Mouse (Mus musculus): ENCODE measurements around the gene Slc47a2. TPM values are rescaled to one million over a fixed set of nuclear protein-coding genes. Genes with fewer than 3 reads are reported as not detected.
"Not testable (repeated sequence)": the region's sequence is repeated elsewhere in the genome, so short reads cannot be mapped to it uniquely, and the experiment has no call there.

The Slc47a2 gene
- total and polyA plus RNA-seq, 2 experiments from 2014 or later, result not detected

GRCm38 (mm10) chr11:61319233-61319922 lies 23.3 kb downstream of the Slc47a2 start:
- Histone ChIP-seq H3K4me1 (ENCODE audit: insufficient read depth) (no peaks in the 10 kb centered on the region), H3K4me2 (ENCODE audit: low read depth) (no peak overlapping the region), H3K4me3 (ENCODE audit: low read depth, low read length) (no peak overlapping the region), H3K27ac (ENCODE audit: low read depth, low read length) (no peak overlapping the region), H3K9ac (no peak overlapping the region), H3K9me3 (ENCODE audit: low read length) (no peaks in the 10 kb centered on the region), H3K36me3 (ENCODE audit: insufficient read depth) (no peaks in the 10 kb centered on the region), H3K27me3 (ENCODE audit: insufficient read depth, low read length) (no peaks in the 10 kb centered on the region; the same call in 1 of the 2 replicates)
- ATAC-seq, result no peak
- 61% methylated on average over 12 of the region's 12 CpGs for WGBS
- DNase-seq, result no peak
- no peak for TF ChIP-seq CTCF (IDR thresholded peaks at IDR 0.05; ENCODE audit: low read depth)

DNA sequence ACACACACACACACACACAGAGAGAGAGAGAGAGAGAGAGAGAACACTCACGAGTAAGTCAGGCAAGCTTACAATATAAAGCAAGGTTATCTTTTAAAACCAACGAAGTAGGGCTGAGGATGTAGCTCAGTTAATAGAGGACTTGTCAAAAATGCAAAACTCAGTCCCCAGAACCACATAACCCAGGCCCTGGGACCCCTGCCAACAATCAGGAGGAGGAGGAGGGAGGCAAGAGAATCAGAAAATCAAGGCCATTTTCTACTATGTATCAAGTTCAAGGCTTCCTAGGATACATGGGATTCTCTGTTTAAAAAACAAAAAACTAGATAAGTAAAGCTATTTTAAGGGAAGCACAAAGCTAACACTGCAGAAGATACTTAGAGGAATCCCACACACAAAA lies 25.8 kb downstream of the Slc47a2 start:
- TF ChIP-seq CTCF (IDR thresholded peaks at IDR 0.05; ENCODE audit: low read depth), result no peak
- no peaks in the 10 kb centered on the region for H3K9me3 ChIP-seq (ENCODE audit: low read length)
- H3K36me3 ChIP-seq (ENCODE audit: insufficient read depth), result no peaks in the 10 kb centered on the region
- DNase-seq (no peak), ATAC-seq (no peak)
- no peaks in the 10 kb centered on the region for H3K4me1 ChIP-seq (ENCODE audit: insufficient read depth)
- no peak overlapping the region for H3K9ac ChIP-seq
- no peak overlapping the region for H3K4me2 ChIP-seq (ENCODE audit: low read depth)
- no peak overlapping the region for H3K4me3 ChIP-seq (ENCODE audit: low read depth, low read length)
- WGBS, result 70% methylated on average over 2 of the region's 2 CpGs
- H3K27me3 ChIP-seq (ENCODE audit: insufficient read depth, low read length), result no peaks in the 10 kb centered on the region; the same call in 1 of the 2 replicates
- H3K27ac ChIP-seq (ENCODE audit: low read depth, low read length), result no peak overlapping the region

- no peaks in the 10 kb centered on the region for H3K4me1 ChIP-seq (ENCODE audit: insufficient read depth)
- no peak overlapping the region for H3K9ac ChIP-seq
- WGBS, result 75% methylated on average over 7 of the region's 7 CpGs
- H3K36me3 ChIP-seq (ENCODE audit: insufficient read depth), result no peaks in the 10 kb centered on the region
- H3K9me3 ChIP-seq (ENCODE audit: low read length), result no peaks in the 10 kb centered on the region
- no peak overlapping the region for H3K27ac ChIP-seq (ENCODE audit: low read depth, low read length)
- DNase-seq, result no peak
- no peak overlapping the region for H3K4me2 ChIP-seq (ENCODE audit: low read depth)
- no peaks in the 10 kb centered on the region for H3K27me3 ChIP-seq (ENCODE audit: insufficient read depth, low read length)
- TF ChIP-seq CTCF (IDR thresholded peaks at IDR 0.05; ENCODE audit: low read depth), result no peak
- H3K4me3 ChIP-seq (ENCODE audit: low read depth, low read length), result no peak overlapping the region
- ATAC-seq, result no peak
Observed at GRCm38 (mm10) chr11:61310321-61310720, 32.3 kb downstream of the Slc47a2 start.

DNA sequence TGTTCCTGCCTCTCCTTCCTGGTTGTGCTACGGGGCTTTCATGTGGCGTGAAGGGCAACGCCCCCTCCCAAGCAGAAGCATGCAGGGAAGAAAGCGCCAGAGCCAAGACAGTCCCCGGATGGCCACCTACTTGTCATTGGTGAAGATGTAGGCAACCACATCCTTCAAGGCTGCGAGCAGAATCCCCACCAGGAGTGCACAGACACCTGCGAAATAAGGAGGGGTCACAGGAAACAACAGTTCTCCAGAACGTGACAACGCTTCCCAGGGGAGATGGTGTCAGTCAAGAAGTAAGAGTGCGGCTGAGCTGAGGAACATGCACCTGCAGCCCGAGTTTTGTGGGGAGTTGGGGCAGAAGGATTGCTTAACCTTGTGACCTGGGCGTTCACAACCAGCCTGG lies 32.8 kb downstream of the Slc47a2 start:
- no peaks in the 10 kb centered on the region for H3K9me3 ChIP-seq (ENCODE audit: low read length)
- TF ChIP-seq CTCF (IDR thresholded peaks at IDR 0.05; ENCODE audit: low read depth), result no peak
- DNase-seq (no peak), ATAC-seq (no peak)
- no peaks in the 10 kb centered on the region for H3K36me3 ChIP-seq (ENCODE audit: insufficient read depth)
- no peak overlapping the region for H3K4me2 ChIP-seq (ENCODE audit: low read depth)
- no peak overlapping the region for H3K9ac ChIP-seq
- H3K27me3 ChIP-seq (ENCODE audit: insufficient read depth, low read length), result no peaks in the 10 kb centered on the region
- 69% methylated on average over 12 of the region's 12 CpGs for WGBS
- H3K27ac ChIP-seq (ENCODE audit: low read depth, low read length), result no peak overlapping the region
- H3K4me1 ChIP-seq (ENCODE audit: insufficient read depth), result no peaks in the 10 kb centered on the region
- no peak overlapping the region for H3K4me3 ChIP-seq (ENCODE audit: low read depth, low read length)

- no peak overlapping the region for H3K9ac ChIP-seq
- H3K27me3 ChIP-seq (ENCODE audit: insufficient read depth, low read length), result no peaks in the 10 kb centered on the region
- 32% methylated on average over 7 of the region's 7 CpGs for WGBS
- ATAC-seq (no peak), DNase-seq (no peak)
- no peak overlapping the region for H3K4me2 ChIP-seq (ENCODE audit: low read depth)
- no peak overlapping the region for H3K4me3 ChIP-seq (ENCODE audit: low read depth, low read length)
- no peaks in the 10 kb centered on the region for H3K36me3 ChIP-seq (ENCODE audit: insufficient read depth)
- TF ChIP-seq CTCF (IDR thresholded peaks at IDR 0.05; ENCODE audit: low read depth), result no peak
- H3K9me3 ChIP-seq (ENCODE audit: low read length), result no peaks in the 10 kb centered on the region
- no peak overlapping the region for H3K27ac ChIP-seq (ENCODE audit: low read depth, low read length)
- no peaks in the 10 kb centered on the region for H3K4me1 ChIP-seq (ENCODE audit: insufficient read depth)
Observed at GRCm38 (mm10) chr11:61307795-61308194, 34.9 kb downstream of the Slc47a2 start.

GRCm38 (mm10) chr11:61305377-61305776 lies 37.3 kb downstream of the Slc47a2 start:
- Histone ChIP-seq H3K4me2 (ENCODE audit: low read depth) (no peak overlapping the region), H3K4me3 (ENCODE audit: low read depth, low read length) (no peak overlapping the region), H3K9ac (no peak overlapping the region), H3K9me3 (ENCODE audit: low read length) (no peaks in the 10 kb centered on the region), H3K27ac (ENCODE audit: low read depth, low read length) (no peak overlapping the region), H3K4me1 (ENCODE audit: insufficient read depth) (no peaks in the 10 kb centered on the region), H3K36me3 (ENCODE audit: insufficient read depth) (no peaks in the 10 kb centered on the region), H3K27me3 (ENCODE audit: insufficient read depth, low read length) (no peaks in the 10 kb centered on the region)
- ATAC-seq (no peak), DNase-seq (peak; percentile 12)
- WGBS, result 77% methylated on average over 4 of the region's 4 CpGs
- TF ChIP-seq CTCF (IDR thresholded peaks at IDR 0.05; ENCODE audit: low read depth), result 0 out of 2 replicates have a peak, but pooled peaks have one; percentile 32

DNA sequence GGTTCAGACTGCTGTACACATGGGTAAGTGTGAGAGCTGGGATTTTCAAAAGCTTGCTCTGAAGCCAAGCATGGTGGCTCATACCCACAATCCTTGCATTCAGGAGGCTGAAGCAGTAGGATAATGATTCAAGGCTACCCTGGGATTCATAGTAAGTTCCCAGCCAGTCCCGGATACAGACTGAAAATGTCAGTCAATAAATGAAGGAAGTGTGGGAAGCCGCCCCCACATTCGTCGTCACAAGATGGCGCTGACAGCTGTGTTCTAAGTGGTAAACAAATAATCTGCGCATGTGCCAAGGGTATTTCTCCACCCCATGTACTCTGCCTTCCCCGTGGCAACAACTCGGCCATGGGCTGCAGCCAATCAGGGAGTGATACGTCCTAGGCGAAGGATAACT lies 38.1 kb downstream of the Slc47a2 start:
- not testable (repeated sequence) for H3K9me3 ChIP-seq (ENCODE audit: low read length); H3K4me3 ChIP-seq (ENCODE audit: low read depth, low read length); H3K36me3 ChIP-seq (ENCODE audit: insufficient read depth); H3K4me1 ChIP-seq (ENCODE audit: insufficient read depth); H3K27me3 ChIP-seq (ENCODE audit: insufficient read depth, low read length); ATAC-seq; DNase-seq; H3K4me2 ChIP-seq (ENCODE audit: low read depth); H3K27ac ChIP-seq (ENCODE audit: low read depth, low read length); H3K9ac ChIP-seq
- 88% methylated on average over 6 of the region's 10 CpGs for WGBS
